Mouse (Mus musculus) right cerebral cortex, postnatal 4 days (tissue): ENCODE data around the gene Rab3a.

ENCODE experiments used
- DNase-seq: peaks from one replicate; pipeline ENCODE4 v3.0.0-alpha.2; 2022

The Rab3a gene

DNA sequence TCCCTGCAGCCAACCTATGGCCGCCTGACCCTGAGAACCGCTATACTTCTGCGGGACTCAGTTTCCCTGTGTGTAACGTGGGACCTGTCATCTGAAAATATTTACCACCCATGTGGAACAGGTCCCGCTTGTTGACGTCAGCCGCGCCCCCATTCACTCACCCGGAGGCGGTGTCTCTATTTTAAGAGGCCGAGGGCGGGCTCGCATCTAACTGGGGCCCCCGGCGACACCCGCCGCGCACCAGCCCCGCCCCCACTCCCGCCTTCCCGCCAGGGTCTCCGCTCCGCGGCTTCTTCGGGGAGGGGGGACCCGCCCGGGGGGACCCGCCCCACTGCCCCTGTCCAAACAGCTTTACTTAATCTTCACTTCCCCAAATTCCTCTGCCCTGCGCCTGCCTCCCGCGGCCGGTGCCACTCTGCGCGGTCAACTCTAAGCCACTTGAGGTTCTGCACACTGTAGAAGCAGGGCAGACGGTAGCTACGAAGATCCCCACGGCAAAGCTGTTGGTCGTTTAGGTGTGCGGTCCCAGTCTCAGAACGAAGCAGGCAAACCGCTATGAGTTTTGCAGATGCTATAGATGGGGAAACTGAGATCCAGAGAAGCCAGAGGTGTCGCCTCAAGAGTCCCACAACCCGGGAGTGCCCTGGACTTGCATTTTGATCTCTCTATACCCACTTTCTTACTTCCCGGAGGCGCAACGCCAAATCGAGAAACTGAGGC, 49.4 kb downstream of the Rab3a start:
- no peak for DNase-seq

DNA sequence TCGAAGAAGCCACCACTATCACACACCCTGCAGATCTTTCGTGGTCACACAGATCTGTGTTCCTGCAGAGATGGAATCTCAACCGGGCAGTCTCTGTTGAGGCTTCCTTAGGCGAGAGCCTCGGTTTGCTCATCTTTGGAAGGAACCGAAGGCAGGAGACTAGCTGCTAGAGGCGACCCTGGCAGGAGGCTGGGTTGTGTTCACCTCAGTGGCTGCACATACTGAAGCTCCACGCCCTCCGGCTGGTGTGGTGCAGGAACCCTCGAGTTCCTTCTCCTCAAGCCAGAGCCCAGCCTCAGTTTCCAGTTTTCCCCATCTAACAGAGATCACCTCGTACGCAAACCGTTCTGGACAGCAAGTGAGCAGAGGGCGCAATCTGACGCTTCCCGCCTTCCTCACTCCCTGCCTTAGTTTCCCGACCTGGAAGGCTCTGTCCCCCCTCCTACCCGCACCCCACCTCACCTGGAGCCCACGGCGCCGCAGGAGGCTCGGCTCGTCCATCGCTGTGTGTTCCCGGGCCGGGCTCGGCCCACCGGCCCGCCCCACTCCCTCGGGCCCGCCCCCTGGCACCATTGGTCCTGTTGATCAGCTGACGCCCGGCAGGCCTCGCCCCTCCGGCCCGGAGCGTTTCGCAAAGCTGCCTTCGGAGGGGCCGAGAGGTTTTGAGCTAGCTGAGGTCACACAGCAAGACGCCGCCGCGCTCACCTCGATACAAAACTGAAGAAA, 50.2 kb downstream of the Rab3a start, which contains the start of gene Mast3:
Gene Mast3, minus strand, starts transcription at position 574 of the 726 bp plus-strand sequence.
- DNase-seq, result peak; percentile 79

DNA sequence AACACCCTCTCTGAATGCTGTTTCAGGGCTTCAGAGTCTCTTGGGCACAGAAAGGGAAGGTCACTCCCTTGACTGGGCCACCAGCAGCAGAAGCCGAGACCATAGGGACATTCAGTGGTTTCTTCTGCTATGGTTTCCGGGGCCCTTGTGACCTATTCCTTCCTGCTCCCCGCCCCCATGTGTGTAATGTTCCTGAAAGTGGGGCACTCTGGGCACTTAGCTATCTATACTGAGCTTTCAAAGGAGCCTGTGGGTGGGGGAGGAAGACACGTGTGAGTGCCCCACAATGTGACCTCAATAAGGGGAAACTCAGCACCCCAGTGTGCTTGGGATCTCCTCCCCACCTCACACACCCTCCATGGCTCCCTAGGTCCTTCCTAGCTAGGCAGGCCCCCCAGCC, 52.1 kb downstream of the Rab3a start:
- DNase-seq, result no peak

DNA sequence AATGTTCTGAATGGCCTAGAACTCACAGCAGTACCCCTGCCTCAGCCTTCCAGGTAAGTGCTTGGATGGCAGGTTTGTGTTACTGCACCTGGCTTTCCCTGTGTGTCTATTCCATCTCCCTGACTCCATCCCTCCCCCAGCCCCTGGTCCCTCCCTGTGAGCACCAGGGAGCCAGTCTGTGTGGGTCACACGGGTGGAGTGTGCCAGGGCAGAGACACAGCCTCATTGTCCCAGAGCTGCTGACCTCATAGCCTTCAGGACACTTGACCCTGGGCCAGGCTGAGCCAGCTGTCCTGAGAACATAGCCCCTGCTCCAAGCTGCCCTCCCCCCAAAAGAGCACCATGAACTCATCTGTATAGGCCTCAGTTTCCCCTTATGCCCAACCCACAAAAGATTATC, 52.8 kb downstream of the Rab3a start:
- DNase-seq, result no peak

DNA sequence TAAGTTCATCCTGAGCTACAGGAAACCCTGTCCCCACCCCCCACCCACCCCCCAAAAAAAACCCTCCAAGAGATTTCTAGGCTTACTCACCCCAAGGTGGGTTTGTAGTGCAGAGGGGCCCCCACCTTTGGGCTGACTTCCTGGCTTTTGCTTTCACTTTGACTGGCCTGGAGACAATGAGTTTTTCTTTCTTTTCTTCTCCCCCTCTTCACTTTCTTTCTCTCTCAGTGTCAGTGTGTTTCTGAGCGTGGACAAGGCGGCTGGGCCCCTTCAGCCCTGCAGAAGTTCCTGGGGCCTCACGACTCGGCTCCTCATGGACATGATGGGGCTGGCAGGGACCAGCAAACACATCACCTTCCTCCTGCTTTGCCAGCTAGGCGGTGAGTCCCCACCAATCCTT, 53.8 kb downstream of the Rab3a start, which contains the start of gene Il12rb1:
Gene Il12rb1, plus strand, starts transcription at position 211 of the 400 bp plus-strand sequence.
- no peak for DNase-seq
